Mouse (Mus musculus): Measurements from ENCODE around the gene Klf1. TPM values are rescaled to one million over a fixed set of nuclear protein-coding genes. Genes with fewer than 3 reads are reported as not detected.

Klf1 gene
- total and polyA plus RNA-seq, 3 experiments = 0.20 to 0.38 (median 0.24) TPM

- H3K9ac ChIP-seq (ENCODE audit: insufficient read depth, low read depth) = no peak overlapping the region
- dilution Hi-C loops (cut with MboI; ENCODE audit: extremely low pct_ligation_motif_present, extremely low pct_unique_long_range_greater_than_20kb, low sequenced_read_pairs) = no loop called here
- peaks cover 5 to 6% of the 10 kb centered on the region in 2 experiments; a peak in 3 of 4 replicates for H3K4me1 ChIP-seq (ENCODE audit: control insufficient read depth in 1 of 2, insufficient read depth in 2 of 2)
- no peak overlapping the region for H3K27ac ChIP-seq (ENCODE audit: insufficient read depth, low read depth)
- H3K36me3 ChIP-seq (replicated peaks in 1 of 2; ENCODE audit: control insufficient read depth in 1 of 2, insufficient read depth in 1 of 2, low read length in 1 of 2) = no peaks in the 10 kb centered on the region
- peaks cover 32% of the 10 kb centered on the region for H3K27me3 ChIP-seq (replicated peaks)
- no peak for TF ChIP-seq ZC3H11A (IDR thresholded peaks at IDR 0.05; ENCODE audit: low read depth, low read length)
- no peak for TF ChIP-seq IRF4 (IDR thresholded peaks at IDR 0.05; ENCODE audit: low read depth, low read length)
- H3K79me2 ChIP-seq (replicated peaks; ENCODE audit: control insufficient read depth, extremely low read depth, insufficient read depth, poor library complexity, severe bottlenecking) = no peaks in the 10 kb centered on the region
- no peak overlapping the region for H3K4me3 ChIP-seq (replicated peaks in 1 of 3; ENCODE audit: low read depth in 2 of 3, low read length in 2 of 3, poor library complexity in 1 of 3)
- no peak for DNase-seq (ENCODE audit: extremely low read depth)
- in situ Hi-C loops (cut with MboI; ENCODE audit: low pct_ligation_motif_present, low pct_unique_long_range_greater_than_20kb, low sequenced_read_pairs) = no loop called here
- no peak overlapping the region for H3K4me2 ChIP-seq (ENCODE audit: insufficient read depth, low read depth, poor library complexity, severe bottlenecking)
- H3K9me3 ChIP-seq (replicated peaks; ENCODE audit: low read length) = no peaks in the 10 kb centered on the region
Observed at GRCm38 (mm10) chr8:84927513-84927912, 25.8 kb downstream of the Klf1 start.

GRCm38 (mm10) chr8:84928456-84929306 is 27.0 kb downstream of the Klf1 start:
- in situ Hi-C loops (cut with MboI; ENCODE audit: low pct_ligation_motif_present, low pct_unique_long_range_greater_than_20kb, low sequenced_read_pairs) = no loop called here
- H3K27me3 ChIP-seq (replicated peaks) = peaks cover 38% of the 10 kb centered on the region
- peak overlapping the region; percentile 93 for H3K4me2 ChIP-seq (ENCODE audit: insufficient read depth, low read depth, poor library complexity, severe bottlenecking)
- dilution Hi-C loops (cut with MboI; ENCODE audit: extremely low pct_ligation_motif_present, extremely low pct_unique_long_range_greater_than_20kb, low sequenced_read_pairs) = no loop called here
- H3K4me3 ChIP-seq (replicated peaks in 1 of 3; ENCODE audit: low read depth in 2 of 3, low read length in 2 of 3, poor library complexity in 1 of 3) = peak overlapping the region in 1 of 3 experiments; percentile 33
- DNase-seq (ENCODE audit: extremely low read depth) = peak; percentile 54
- H3K9ac ChIP-seq (ENCODE audit: insufficient read depth, low read depth) = no peak overlapping the region
- TF ChIP-seq CHD2 (IDR thresholded peaks at IDR 0.05; ENCODE audit: low read length) = peak; percentile 63
- TF ChIP-seq CTCF (conservative IDR thresholded peaks at IDR 0.05 in 1 of 2, IDR thresholded peaks at IDR 0.05 in 1 of 2; ENCODE audit: low read depth in 2 of 2, low read length in 2 of 2) = peak in 1 of 2 experiments; percentile 73; a peak in 2 of 4 replicates
- peak; percentile 65; the same call in 1 of the 2 replicates for TF ChIP-seq BHLHE40 (IDR thresholded peaks at IDR 0.05; ENCODE audit: low read depth, low read length)
- TF ChIP-seq RAD21 (IDR thresholded peaks at IDR 0.05; ENCODE audit: low read depth, low read length) = peak; percentile 42
- peak; percentile 61 for TF ChIP-seq SMC3 (IDR thresholded peaks at IDR 0.05; ENCODE audit: low read depth, low read length)
- peak; percentile 60 for TF ChIP-seq IRF4 (IDR thresholded peaks at IDR 0.05; ENCODE audit: low read depth, low read length)
- no peak for TF ChIP-seq GABPA (IDR thresholded peaks at IDR 0.05; ENCODE audit: insufficient replicate concordance, low read depth, low read length)
- no peak for TF ChIP-seq KAT2A (IDR thresholded peaks at IDR 0.05; ENCODE audit: insufficient replicate concordance, low read length)
- peaks cover 5% of the 10 kb centered on the region in 2 experiments; a peak in 3 of 4 replicates for H3K4me1 ChIP-seq (ENCODE audit: control insufficient read depth in 1 of 2, insufficient read depth in 2 of 2)
- no peaks in the 10 kb centered on the region for H3K36me3 ChIP-seq (replicated peaks in 1 of 2; ENCODE audit: control insufficient read depth in 1 of 2, insufficient read depth in 1 of 2, low read length in 1 of 2)
- H3K27ac ChIP-seq (ENCODE audit: insufficient read depth, low read depth) = no peak overlapping the region
- H3K79me2 ChIP-seq (replicated peaks; ENCODE audit: control insufficient read depth, extremely low read depth, insufficient read depth, poor library complexity, severe bottlenecking) = no peaks in the 10 kb centered on the region
- H3K9me3 ChIP-seq (replicated peaks; ENCODE audit: low read length) = no peaks in the 10 kb centered on the region

- H3K27ac ChIP-seq (ENCODE audit: insufficient read depth, low read depth) = no peak overlapping the region
- no peak for DNase-seq (ENCODE audit: extremely low read depth)
- peaks cover 57% of the 10 kb centered on the region for H3K27me3 ChIP-seq (replicated peaks)
- TF ChIP-seq E2F4 (IDR thresholded peaks at IDR 0.05; ENCODE audit: insufficient replicate concordance, low read depth, low read length) = no peak
- no peak for TF ChIP-seq PAX5 (IDR thresholded peaks at IDR 0.05; ENCODE audit: low read length)
- no peak for TF ChIP-seq ETS1 (conservative IDR thresholded peaks at IDR 0.05; ENCODE audit: low read depth, low read length)
- no peak for TF ChIP-seq NRF1 (IDR thresholded peaks at IDR 0.05; ENCODE audit: low read depth, low read length)
- TF ChIP-seq CTCF (conservative IDR thresholded peaks at IDR 0.05 in 1 of 2, IDR thresholded peaks at IDR 0.05 in 1 of 2; ENCODE audit: low read depth in 2 of 2, low read length in 2 of 2) = no peak
- no peak for TF ChIP-seq UBTF (IDR thresholded peaks at IDR 0.05; ENCODE audit: low read depth, low read length)
- no peak for TF ChIP-seq CHD1 (IDR thresholded peaks at IDR 0.05; ENCODE audit: low read depth, low read length)
- TF ChIP-seq TCF12 (IDR thresholded peaks at IDR 0.05; ENCODE audit: low read depth, low read length) = no peak
- no peak for TF ChIP-seq RCOR1 (conservative IDR thresholded peaks at IDR 0.05; ENCODE audit: low read depth, low read length)
- no peak for TF ChIP-seq ELF1 (IDR thresholded peaks at IDR 0.05; ENCODE audit: low read depth, low read length)
- H3K4me3 ChIP-seq (replicated peaks in 1 of 3; ENCODE audit: low read depth in 2 of 3, low read length in 2 of 3, poor library complexity in 1 of 3) = no peak overlapping the region
- H3K79me2 ChIP-seq (replicated peaks; ENCODE audit: control insufficient read depth, extremely low read depth, insufficient read depth, poor library complexity, severe bottlenecking) = no peaks in the 10 kb centered on the region
- H3K9me3 ChIP-seq (replicated peaks; ENCODE audit: low read length) = no peaks in the 10 kb centered on the region
- no peak overlapping the region for H3K9ac ChIP-seq (ENCODE audit: insufficient read depth, low read depth)
- no peaks in the 10 kb centered on the region for H3K36me3 ChIP-seq (replicated peaks in 1 of 2; ENCODE audit: control insufficient read depth in 1 of 2, insufficient read depth in 1 of 2, low read length in 1 of 2)
- no peak overlapping the region for H3K4me2 ChIP-seq (ENCODE audit: insufficient read depth, low read depth, poor library complexity, severe bottlenecking)
- dilution Hi-C loops (cut with MboI; ENCODE audit: extremely low pct_ligation_motif_present, extremely low pct_unique_long_range_greater_than_20kb, low sequenced_read_pairs) = no loop called here
- H3K4me1 ChIP-seq (ENCODE audit: control insufficient read depth in 1 of 2, insufficient read depth in 2 of 2) = peaks cover 15 to 19% of the 10 kb centered on the region in 2 experiments
- in situ Hi-C loops (cut with MboI; ENCODE audit: low pct_ligation_motif_present, low pct_unique_long_range_greater_than_20kb, low sequenced_read_pairs) = no loop called here
Observed at GRCm38 (mm10) chr8:84930582-84930981, 28.9 kb downstream of the Klf1 start.
